Mouse (Mus musculus): ENCODE measurements around the gene Ngdn. TPM values are rescaled to one million over a fixed set of nuclear protein-coding genes. Genes with fewer than 3 reads are reported as not detected.

Ngdn gene
- polyA plus RNA-seq, 1 experiment from 2014 or later = 28.8 TPM

- no peak for ATAC-seq (ENCODE audit: low read depth)
- no peak overlapping the region for H3K4me2 ChIP-seq (ENCODE audit: low read depth, low read length)
- no peaks in the 10 kb centered on the region for H3K9me3 ChIP-seq (replicated peaks; ENCODE audit: control insufficient read depth, low read length)
- peaks cover 9% of the 10 kb centered on the region for H3K4me1 ChIP-seq (ENCODE audit: control insufficient read depth, low read depth, low read length)
- peaks cover 16% of the 10 kb centered on the region for H3K36me3 ChIP-seq (ENCODE audit: control insufficient read depth, insufficient read depth)
- no peak overlapping the region for H3K27ac ChIP-seq (ENCODE audit: low read length)
- WGBS (ENCODE audit: insufficient replicate concordance) = 80% methylated on average over 16 of the region's 16 CpGs
- no peak overlapping the region for H3K4me3 ChIP-seq (ENCODE audit: low read depth, low read length)
- no peak overlapping the region for H3K9ac ChIP-seq (ENCODE audit: low read depth, low read length)
- no peaks in the 10 kb centered on the region for H3K27me3 ChIP-seq (ENCODE audit: control insufficient read depth, insufficient read depth, low read depth, low read length)
Observed at GRCm38 (mm10) chr14:55016876-55017275, 1.6 kb downstream of the Ngdn start.

- no peaks in the 10 kb centered on the region for H3K27me3 ChIP-seq (ENCODE audit: control insufficient read depth, insufficient read depth, low read depth, low read length)
- no peak overlapping the region for H3K27ac ChIP-seq (ENCODE audit: low read length)
- ATAC-seq (ENCODE audit: low read depth) = no peak
- peaks cover 4% of the 10 kb centered on the region; the same call in 1 of the 2 replicates for H3K4me1 ChIP-seq (ENCODE audit: control insufficient read depth, low read depth, low read length)
- 80% methylated on average over 9 of the region's 9 CpGs for WGBS (ENCODE audit: insufficient replicate concordance)
- peaks cover 25% of the 10 kb centered on the region for H3K36me3 ChIP-seq (ENCODE audit: control insufficient read depth, insufficient read depth)
- H3K4me3 ChIP-seq (ENCODE audit: low read depth, low read length) = no peak overlapping the region
- H3K9ac ChIP-seq (ENCODE audit: low read depth, low read length) = no peak overlapping the region
- H3K4me2 ChIP-seq (ENCODE audit: low read depth, low read length) = no peak overlapping the region
- no peaks in the 10 kb centered on the region for H3K9me3 ChIP-seq (replicated peaks; ENCODE audit: control insufficient read depth, low read length)
Observed at GRCm38 (mm10) chr14:55020394-55020793, 5.1 kb downstream of the Ngdn start.

- Histone ChIP-seq H3K4me2 (ENCODE audit: low read depth, low read length) (no peak overlapping the region), H3K4me3 (ENCODE audit: low read depth, low read length) (no peak overlapping the region), H3K9me3 (replicated peaks; ENCODE audit: control insufficient read depth, low read length) (no peaks in the 10 kb centered on the region), H3K4me1 (ENCODE audit: control insufficient read depth, low read depth, low read length) (no peaks in the 10 kb centered on the region), H3K36me3 (ENCODE audit: control insufficient read depth, insufficient read depth) (peaks cover 21% of the 10 kb centered on the region), H3K9ac (ENCODE audit: low read depth, low read length) (no peak overlapping the region), H3K27me3 (ENCODE audit: control insufficient read depth, insufficient read depth, low read depth, low read length) (no peaks in the 10 kb centered on the region), H3K27ac (ENCODE audit: low read length) (no peak overlapping the region)
- 86% methylated on average over 15 of the region's 15 CpGs for WGBS (ENCODE audit: insufficient replicate concordance)
- ATAC-seq (ENCODE audit: low read depth) = no peak
Observed at GRCm38 (mm10) chr14:55023011-55023410, 7.8 kb downstream of the Ngdn start.

DNA sequence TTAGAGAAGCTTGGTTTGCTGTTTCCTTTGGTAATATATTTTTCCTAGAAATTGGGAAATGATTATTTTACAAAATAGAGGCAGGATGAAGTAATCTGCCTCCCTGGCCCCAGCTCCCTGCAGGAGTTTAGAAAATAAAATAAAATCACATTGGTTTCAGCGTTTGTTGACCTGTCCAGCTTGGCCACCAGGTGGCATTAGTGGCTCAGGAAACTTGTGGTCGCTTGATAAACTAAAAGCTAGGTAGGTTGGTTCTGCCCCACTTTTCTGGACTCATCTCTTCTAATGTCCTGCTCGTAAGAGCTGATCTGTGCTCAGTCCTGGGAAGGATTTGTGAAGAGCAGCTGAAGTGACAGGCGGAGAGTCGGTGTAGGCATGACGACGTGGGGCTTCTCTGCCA, 9.0 kb downstream of the Ngdn start:
- Histone ChIP-seq H3K27me3 (ENCODE audit: control insufficient read depth, insufficient read depth, low read depth, low read length) (no peaks in the 10 kb centered on the region), H3K9ac (ENCODE audit: low read depth, low read length) (no peak overlapping the region), H3K36me3 (ENCODE audit: control insufficient read depth, insufficient read depth) (peaks cover 19% of the 10 kb centered on the region), H3K9me3 (replicated peaks; ENCODE audit: control insufficient read depth, low read length) (no peaks in the 10 kb centered on the region), H3K27ac (ENCODE audit: low read length) (no peak overlapping the region), H3K4me2 (ENCODE audit: low read depth, low read length) (no peak overlapping the region), H3K4me1 (ENCODE audit: control insufficient read depth, low read depth, low read length) (peaks cover 4% of the 10 kb centered on the region; the same call in 1 of the 2 replicates), H3K4me3 (ENCODE audit: low read depth, low read length) (no peak overlapping the region)
- no peak for ATAC-seq (ENCODE audit: low read depth)
- WGBS (ENCODE audit: insufficient replicate concordance) = 64% methylated on average over 7 of the region's 7 CpGs

GRCm38 (mm10) chr14:55025527-55025926, 10.3 kb downstream of the Ngdn start:
- H3K4me3 ChIP-seq (ENCODE audit: low read depth, low read length) = no peak overlapping the region
- peaks cover 19% of the 10 kb centered on the region for H3K36me3 ChIP-seq (ENCODE audit: control insufficient read depth, insufficient read depth)
- H3K27ac ChIP-seq (ENCODE audit: low read length) = no peak overlapping the region
- no peak for ATAC-seq (ENCODE audit: low read depth)
- peaks cover 4% of the 10 kb centered on the region; the same call in 1 of the 2 replicates for H3K4me1 ChIP-seq (ENCODE audit: control insufficient read depth, low read depth, low read length)
- H3K4me2 ChIP-seq (ENCODE audit: low read depth, low read length) = no peak overlapping the region
- WGBS (ENCODE audit: insufficient replicate concordance) = 72% methylated on average over 5 of the region's 5 CpGs
- no peaks in the 10 kb centered on the region for H3K27me3 ChIP-seq (ENCODE audit: control insufficient read depth, insufficient read depth, low read depth, low read length)
- H3K9me3 ChIP-seq (replicated peaks; ENCODE audit: control insufficient read depth, low read length) = no peaks in the 10 kb centered on the region
- H3K9ac ChIP-seq (ENCODE audit: low read depth, low read length) = no peak overlapping the region

DNA sequence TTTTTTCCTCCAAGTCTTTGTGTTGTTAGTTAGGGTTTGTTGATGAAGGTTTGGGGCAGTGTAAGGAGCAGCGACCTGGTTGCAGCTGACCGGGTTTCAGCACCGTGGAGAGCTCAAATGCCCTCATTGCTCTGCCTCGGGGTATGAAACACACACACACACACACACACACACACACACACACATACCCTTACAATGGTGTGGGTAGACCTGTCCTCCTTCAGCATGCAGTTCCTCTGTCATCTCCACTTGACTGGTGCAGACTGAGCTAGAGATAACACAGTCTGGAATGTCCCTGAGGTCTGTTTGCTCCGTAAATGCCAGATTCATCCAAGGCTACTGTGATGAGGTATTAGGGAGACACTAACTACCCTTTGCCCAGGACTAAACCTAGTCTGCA, 12.0 kb downstream of the Ngdn start:
- no peak overlapping the region for H3K27ac ChIP-seq (ENCODE audit: low read length)
- H3K36me3 ChIP-seq (ENCODE audit: control insufficient read depth, insufficient read depth) = peaks cover 6% of the 10 kb centered on the region
- no peak overlapping the region for H3K9ac ChIP-seq (ENCODE audit: low read depth, low read length)
- H3K4me3 ChIP-seq (ENCODE audit: low read depth, low read length) = no peak overlapping the region
- no peaks in the 10 kb centered on the region for H3K9me3 ChIP-seq (replicated peaks; ENCODE audit: control insufficient read depth, low read length)
- H3K4me2 ChIP-seq (ENCODE audit: low read depth, low read length) = no peak overlapping the region
- no peak for ATAC-seq (ENCODE audit: low read depth)
- no peaks in the 10 kb centered on the region for H3K27me3 ChIP-seq (ENCODE audit: control insufficient read depth, insufficient read depth, low read depth, low read length)
- H3K4me1 ChIP-seq (ENCODE audit: control insufficient read depth, low read depth, low read length) = peaks cover 4% of the 10 kb centered on the region; the same call in 1 of the 2 replicates
- 33% methylated on average over 5 of the region's 5 CpGs for WGBS (ENCODE audit: insufficient replicate concordance)

- no peaks in the 10 kb centered on the region for H3K9me3 ChIP-seq (replicated peaks; ENCODE audit: control insufficient read depth, low read length)
Observed at GRCm38 (mm10) chr14:55027653-55028052, 12.4 kb downstream of the Ngdn start.

DNA sequence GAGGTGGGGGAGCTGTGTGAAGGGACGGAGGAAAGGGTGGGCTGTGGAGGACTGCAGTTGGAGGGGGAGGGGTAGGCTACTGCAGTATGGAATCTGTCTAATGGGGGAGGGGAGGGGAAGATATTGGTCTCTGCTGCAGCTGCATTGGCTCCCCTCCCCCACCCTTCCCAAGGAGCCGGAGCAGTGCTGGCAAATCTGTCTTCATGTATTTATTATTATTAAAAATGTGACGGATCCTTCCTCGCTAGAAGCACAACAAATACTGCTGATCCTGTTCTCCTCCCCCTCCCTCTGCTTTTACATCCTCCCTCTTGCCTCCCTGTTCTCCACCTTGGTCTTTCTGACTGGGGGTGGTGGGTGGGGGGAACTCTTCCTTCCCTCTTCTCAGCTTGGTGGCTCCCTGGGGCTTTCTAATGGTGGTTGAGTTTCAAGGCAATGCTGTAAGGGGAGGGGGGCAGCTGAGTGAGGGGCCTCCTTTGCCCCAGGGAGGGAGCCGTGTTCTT, 13.1 kb downstream of the Ngdn start:
- Histone ChIP-seq H3K27me3 (ENCODE audit: control insufficient read depth, insufficient read depth, low read depth, low read length) (no peaks in the 10 kb centered on the region), H3K9me3 (replicated peaks; ENCODE audit: control insufficient read depth, low read length) (no peaks in the 10 kb centered on the region), H3K4me3 (ENCODE audit: low read depth, low read length) (no peak overlapping the region), H3K27ac (ENCODE audit: low read length) (no peak overlapping the region), H3K4me2 (ENCODE audit: low read depth, low read length) (no peak overlapping the region), H3K4me1 (ENCODE audit: control insufficient read depth, low read depth, low read length) (peaks cover 4% of the 10 kb centered on the region; the same call in 1 of the 2 replicates), H3K36me3 (ENCODE audit: control insufficient read depth, insufficient read depth) (no peaks in the 10 kb centered on the region; the same call in 1 of the 2 replicates), H3K9ac (ENCODE audit: low read depth, low read length) (no peak overlapping the region)
- WGBS (ENCODE audit: insufficient replicate concordance) = 25% methylated on average over 5 of the region's 5 CpGs
- no peak for ATAC-seq (ENCODE audit: low read depth)

More at GRCm38 (mm10) chr14:55027653-55028052, 12.4 kb downstream of the Ngdn start:
- Histone ChIP-seq H3K4me3 (ENCODE audit: low read depth, low read length) (no peak overlapping the region), H3K4me1 (ENCODE audit: control insufficient read depth, low read depth, low read length) (peaks cover 4% of the 10 kb centered on the region; the same call in 1 of the 2 replicates), H3K27me3 (ENCODE audit: control insufficient read depth, insufficient read depth, low read depth, low read length) (no peaks in the 10 kb centered on the region), H3K27ac (ENCODE audit: low read length) (no peak overlapping the region), H3K9ac (ENCODE audit: low read depth, low read length) (no peak overlapping the region), H3K36me3 (ENCODE audit: control insufficient read depth, insufficient read depth) (peaks cover 4% of the 10 kb centered on the region), H3K4me2 (ENCODE audit: low read depth, low read length) (no peak overlapping the region)
- 51% methylated on average over 6 of the region's 6 CpGs for WGBS (ENCODE audit: insufficient replicate concordance)
- no peak for ATAC-seq (ENCODE audit: low read depth)

DNA sequence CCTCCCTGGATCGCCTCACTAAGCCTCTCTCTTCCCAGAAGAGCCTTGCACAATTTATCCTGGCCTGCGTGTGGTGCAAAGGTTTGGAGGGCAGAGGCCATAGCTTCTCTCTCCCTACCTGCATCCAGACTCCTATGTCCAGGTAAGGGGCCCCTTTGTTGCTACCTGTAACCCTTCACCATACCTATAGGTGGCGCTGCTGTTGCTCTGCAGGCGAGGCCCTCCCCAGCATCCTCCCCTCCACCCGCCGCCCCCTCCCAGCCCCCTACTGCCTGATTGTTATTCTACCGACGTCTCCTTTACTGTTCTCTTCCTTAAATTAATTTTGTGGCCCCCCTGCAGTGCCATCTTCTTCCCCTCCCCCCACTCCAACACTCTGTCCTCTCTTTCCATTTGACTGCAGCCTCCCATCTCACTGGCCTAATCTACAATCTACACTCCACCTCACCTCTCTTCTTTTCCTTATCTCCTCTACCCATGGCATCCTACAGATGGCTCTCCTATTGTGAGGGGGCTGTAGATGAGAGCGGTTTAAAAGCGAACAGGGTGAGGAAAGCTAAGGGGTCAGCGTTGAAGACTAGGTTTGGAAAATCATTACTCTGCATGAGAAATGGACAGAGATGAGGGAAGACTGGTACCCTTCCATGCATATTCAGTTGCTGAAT, 13.9 kb downstream of the Ngdn start:
- ATAC-seq (ENCODE audit: low read depth) = no peak

More for the DNA sequence above, 13.9 kb downstream of the Ngdn start:
- no peak overlapping the region for H3K4me3 ChIP-seq (ENCODE audit: low read depth, low read length)
- 8% methylated on average over 11 of the region's 11 CpGs for WGBS (ENCODE audit: insufficient replicate concordance)
- no peaks in the 10 kb centered on the region for H3K9me3 ChIP-seq (replicated peaks; ENCODE audit: control insufficient read depth, low read length)
- H3K4me2 ChIP-seq (ENCODE audit: low read depth, low read length) = no peak overlapping the region
- H3K27ac ChIP-seq (ENCODE audit: low read length) = no peak overlapping the region
- H3K36me3 ChIP-seq (ENCODE audit: control insufficient read depth, insufficient read depth) = no peaks in the 10 kb centered on the region; the same call in 1 of the 2 replicates
- H3K9ac ChIP-seq (ENCODE audit: low read depth, low read length) = no peak overlapping the region
- H3K27me3 ChIP-seq (ENCODE audit: control insufficient read depth, insufficient read depth, low read depth, low read length) = no peaks in the 10 kb centered on the region
- peaks cover 4% of the 10 kb centered on the region; the same call in 1 of the 2 replicates for H3K4me1 ChIP-seq (ENCODE audit: control insufficient read depth, low read depth, low read length)
